Mouse (Mus musculus): ENCODE data around the gene Gm2035. TPM values are rescaled to one million over a fixed set of nuclear protein-coding genes. Genes with fewer than 3 reads are reported as not detected.

Gene Gm2035
- polyA plus RNA-seq (2014; fragmentation: Illumina TruSeq; extraction: RNeasy Lipid Tissue Mini Kit (QIAGEN cat#74804); ENCODE audit: low read depth, low replicate concordance), result not detected

GRCm38 (mm10) chr12:87919721-87920120, at the start of gene Gm2035:
Gene Gm2035 (minus strand): TSS chr12:87919857.

GRCm38 (mm10) chr12:87953780-87954179, 34.1 kb upstream of the Gm2035 start, which contains the start of gene Gm2042:
Gene Gm2042 (plus strand): TSS chr12:87954080.

GRCm38 (mm10) chr12:87895070-87895469, 24.6 kb downstream of the Gm2035 start, which contains the start of gene Gm2022:
Gene Gm2022 (plus strand): TSS chr12:87895370.

GRCm38 (mm10) chr12:87873772-87874171, 45.9 kb downstream of the Gm2035 start, which contains the start of gene Gm2016:
Gene Gm2016 (plus strand): TSS chr12:87874072.

Other genes with a start within 250 kb of the Gm2035 start
- not detected for gene Gm21319, start 144.1 kb downstream of the Gm2035 start, polyA plus RNA-seq (2014; fragmentation: Illumina TruSeq; extraction: RNeasy Lipid Tissue Mini Kit (QIAGEN cat#74804); ENCODE audit: low read depth, low replicate concordance)
- not detected for gene Gm21936, start 124.3 kb downstream of the Gm2035 start, polyA plus RNA-seq (2014; fragmentation: Illumina TruSeq; extraction: RNeasy Lipid Tissue Mini Kit (QIAGEN cat#74804); ENCODE audit: low read depth, low replicate concordance)
- gene BB287469, start 103.3 kb downstream of the Gm2035 start, polyA plus RNA-seq (2014; fragmentation: Illumina TruSeq; extraction: RNeasy Lipid Tissue Mini Kit (QIAGEN cat#74804); ENCODE audit: low read depth, low replicate concordance), result 10.9 TPM
- gene Gm2001, start 77.5 kb downstream of the Gm2035 start, polyA plus RNA-seq (2014; fragmentation: Illumina TruSeq; extraction: RNeasy Lipid Tissue Mini Kit (QIAGEN cat#74804); ENCODE audit: low read depth, low replicate concordance), result not detected
- not detected for gene Gm2016, start 45.8 kb downstream of the Gm2035 start, polyA plus RNA-seq (2014; fragmentation: Illumina TruSeq; extraction: RNeasy Lipid Tissue Mini Kit (QIAGEN cat#74804); ENCODE audit: low read depth, low replicate concordance)
- gene Gm2022, start 24.5 kb downstream of the Gm2035 start, polyA plus RNA-seq (2014; fragmentation: Illumina TruSeq; extraction: RNeasy Lipid Tissue Mini Kit (QIAGEN cat#74804); ENCODE audit: low read depth, low replicate concordance), result not detected
- gene Gm2042, start 34.2 kb upstream of the Gm2035 start, polyA plus RNA-seq (2014; fragmentation: Illumina TruSeq; extraction: RNeasy Lipid Tissue Mini Kit (QIAGEN cat#74804); ENCODE audit: low read depth, low replicate concordance), result not detected
- not detected for gene Gm2075, start 92.0 kb upstream of the Gm2035 start, polyA plus RNA-seq (2014; fragmentation: Illumina TruSeq; extraction: RNeasy Lipid Tissue Mini Kit (QIAGEN cat#74804); ENCODE audit: low read depth, low replicate concordance)
- gene Gm6803, start 98.9 kb upstream of the Gm2035 start, polyA plus RNA-seq (2014; fragmentation: Illumina TruSeq; extraction: RNeasy Lipid Tissue Mini Kit (QIAGEN cat#74804); ENCODE audit: low read depth, low replicate concordance), result not detected
- 3.3 TPM for gene Gm2056, start 107.1 kb upstream of the Gm2035 start, polyA plus RNA-seq (2014; fragmentation: Illumina TruSeq; extraction: RNeasy Lipid Tissue Mini Kit (QIAGEN cat#74804); ENCODE audit: low read depth, low replicate concordance)
- not detected for gene Gm16368, start 163.8 kb upstream of the Gm2035 start, polyA plus RNA-seq (2014; fragmentation: Illumina TruSeq; extraction: RNeasy Lipid Tissue Mini Kit (QIAGEN cat#74804); ENCODE audit: low read depth, low replicate concordance)